Mouse (Mus musculus) kidney, adult 11 months (tissue): Measurements from ENCODE around the gene Gm27235.
"Not testable (repeated sequence)": the region's sequence is repeated elsewhere in the genome, so short reads cannot be mapped to it uniquely, and the experiment has no call there.

Source experiments
- DNase-seq: peaks from one replicate; pipeline ENCODE4 v3.0.0; 2022

The Gm27235 gene

GRCm38 (mm10) chr9:35790001-35790400 is at the start of gene Gm27235, which contains the start of gene D730048I06Rik:
Gene Gm27235 (minus strand): TSS chr9:35790101.
Gene D730048I06Rik (minus strand): TSS chr9:35790112.
- DNase-seq = no peak

- DNase-seq = not testable (repeated sequence)
These were observed 28.0 kb upstream of the Gm27235 start for GRCm38 (mm10) chr9:35817881-35818280.

GRCm38 (mm10) chr9:35798146-35798545 is 8.2 kb upstream of the Gm27235 start:
- no peak for DNase-seq

GRCm38 (mm10) chr9:35778009-35778408 is 11.9 kb downstream of the Gm27235 start, which contains the start of gene Gm17727:
Gene Gm17727 (minus strand): TSS chr9:35778109.
- DNase-seq = no peak

GRCm38 (mm10) chr9:35756843-35757242 is 33.1 kb downstream of the Gm27235 start:
- DNase-seq = no peak

- DNase-seq = no peak
These were observed 49.2 kb downstream of the Gm27235 start, which contains the start of gene Gm17677 for GRCm38 (mm10) chr9:35740749-35741148. Gene Gm17677 (plus strand): TSS chr9:35741049.
